Mouse (Mus musculus): ENCODE results near the gene Cep126. TPM values are rescaled to one million over a fixed set of nuclear protein-coding genes. Genes with fewer than 3 reads are reported as not detected.

Cep126 gene
- total RNA-seq (2014; rRNA removed; ENCODE audit: low replicate concordance) = 0.43 and 7.5 TPM in 2 replicates
- 0.98 and 1.1 TPM in 2 replicates for polyA plus RNA-seq (2015; fragmentation: Nextera tagmentation; extraction: Ambion mirVana)

- under 1% methylated on average over 67 of the region's 72 CpGs for WGBS
- H3K9ac ChIP-seq (replicated peaks; ENCODE audit: low read depth, low read length) = peak within 1 kb of the TSS; percentile 53
- H3K4me1 ChIP-seq (ENCODE audit: control insufficient read depth, insufficient read depth) = peaks cover 3% of the 10 kb centered on the region; the same call in 1 of the 2 replicates
- DNase-seq (ENCODE audit: low spot score) = peak; percentile 70
- H3K9me3 ChIP-seq (replicated peaks; ENCODE audit: control insufficient read depth, low read length) = no peaks in the 10 kb centered on the region
- H3K4me2 ChIP-seq (ENCODE audit: low read depth, low read length) = peak within 1 kb of the TSS; percentile 79
- H3K27me3 ChIP-seq (ENCODE audit: control insufficient read depth, insufficient read depth, low read length) = no peaks in the 10 kb centered on the region
- peak within 1 kb of the TSS; percentile 70 for H3K4me3 ChIP-seq (ENCODE audit: low read depth, low read length)
- no peak within 1 kb of the TSS for H3K27ac ChIP-seq (ENCODE audit: low read depth)
- no peaks in the 10 kb centered on the region for H3K36me3 ChIP-seq (replicated peaks; ENCODE audit: control insufficient read depth, insufficient read depth, low read length)
- TF ChIP-seq EP300 (IDR thresholded peaks at IDR 0.05; ENCODE audit: low read depth) (no peak), CTCF (IDR thresholded peaks at IDR 0.05; ENCODE audit: low read depth) (no peak)
- peak; percentile 95 for ATAC-seq (ENCODE audit: insufficient read depth, low read depth)
Measured at GRCm38 (mm10) chr9:8134117-8134574, at the start of gene Cep126. TSS of gene Cep126 (minus strand) at chr9:8134294.

- 79% methylated on average over 3 of the region's 3 CpGs for WGBS
- no peak for ATAC-seq (ENCODE audit: insufficient read depth, low read depth)
- no peaks in the 10 kb centered on the region for H3K4me1 ChIP-seq (ENCODE audit: control insufficient read depth, insufficient read depth)
- H3K9me3 ChIP-seq (replicated peaks; ENCODE audit: control insufficient read depth, low read length) = no peaks in the 10 kb centered on the region
- H3K4me2 ChIP-seq (ENCODE audit: low read depth, low read length) = no peak overlapping the region
- H3K27me3 ChIP-seq (ENCODE audit: control insufficient read depth, insufficient read depth, low read length) = no peaks in the 10 kb centered on the region
- no peaks in the 10 kb centered on the region for H3K36me3 ChIP-seq (replicated peaks; ENCODE audit: control insufficient read depth, insufficient read depth, low read length)
- TF ChIP-seq CTCF (IDR thresholded peaks at IDR 0.05; ENCODE audit: low read depth) (no peak), EP300 (IDR thresholded peaks at IDR 0.05; ENCODE audit: low read depth) (no peak)
- H3K27ac ChIP-seq (ENCODE audit: low read depth) = no peak overlapping the region
- no peak for DNase-seq (ENCODE audit: low spot score)
- no peak overlapping the region for H3K4me3 ChIP-seq (ENCODE audit: low read depth, low read length)
- H3K9ac ChIP-seq (replicated peaks; ENCODE audit: low read depth, low read length) = no peak overlapping the region
Measured at GRCm38 (mm10) chr9:8179554-8179953, 45.5 kb upstream of the Cep126 start.

- H3K27ac ChIP-seq (ENCODE audit: low read depth) = no peak overlapping the region
- no peaks in the 10 kb centered on the region for H3K27me3 ChIP-seq (ENCODE audit: control insufficient read depth, insufficient read depth, low read length)
- no peak for DNase-seq (ENCODE audit: low spot score)
- H3K4me3 ChIP-seq (ENCODE audit: low read depth, low read length) = no peak overlapping the region
- WGBS = 71% methylated on average over 3 of the region's 3 CpGs
- no peak overlapping the region for H3K9ac ChIP-seq (replicated peaks; ENCODE audit: low read depth, low read length)
- H3K4me2 ChIP-seq (ENCODE audit: low read depth, low read length) = no peak overlapping the region
- no peaks in the 10 kb centered on the region for H3K36me3 ChIP-seq (replicated peaks; ENCODE audit: control insufficient read depth, insufficient read depth, low read length)
- no peaks in the 10 kb centered on the region for H3K4me1 ChIP-seq (ENCODE audit: control insufficient read depth, insufficient read depth)
- no peaks in the 10 kb centered on the region for H3K9me3 ChIP-seq (replicated peaks; ENCODE audit: control insufficient read depth, low read length)
- TF ChIP-seq CTCF (IDR thresholded peaks at IDR 0.05; ENCODE audit: low read depth) (no peak), EP300 (IDR thresholded peaks at IDR 0.05; ENCODE audit: low read depth) (no peak)
- ATAC-seq (ENCODE audit: insufficient read depth, low read depth) = no peak
Measured at GRCm38 (mm10) chr9:8177099-8177498, 43.0 kb upstream of the Cep126 start.

- H3K9ac ChIP-seq (replicated peaks; ENCODE audit: low read depth, low read length) = no peak overlapping the region
- WGBS = 81% methylated on average over 2 of the region's 2 CpGs
- H3K27ac ChIP-seq (ENCODE audit: low read depth) = no peak overlapping the region
- ATAC-seq (ENCODE audit: insufficient read depth, low read depth) (no peak), DNase-seq (ENCODE audit: low spot score) (no peak)
- H3K4me2 ChIP-seq (ENCODE audit: low read depth, low read length) = no peak overlapping the region
- H3K4me1 ChIP-seq (ENCODE audit: control insufficient read depth, insufficient read depth) = no peaks in the 10 kb centered on the region
- no peak overlapping the region for H3K4me3 ChIP-seq (ENCODE audit: low read depth, low read length)
- no peaks in the 10 kb centered on the region for H3K27me3 ChIP-seq (ENCODE audit: control insufficient read depth, insufficient read depth, low read length)
- no peaks in the 10 kb centered on the region for H3K36me3 ChIP-seq (replicated peaks; ENCODE audit: control insufficient read depth, insufficient read depth, low read length)
- TF ChIP-seq CTCF (IDR thresholded peaks at IDR 0.05; ENCODE audit: low read depth) (no peak), EP300 (IDR thresholded peaks at IDR 0.05; ENCODE audit: low read depth) (no peak)
- H3K9me3 ChIP-seq (replicated peaks; ENCODE audit: control insufficient read depth, low read length) = no peaks in the 10 kb centered on the region
Measured at GRCm38 (mm10) chr9:8157011-8157410, 22.9 kb upstream of the Cep126 start.

- Histone ChIP-seq H3K4me3 (ENCODE audit: low read depth, low read length) (no peak overlapping the region), H3K4me2 (ENCODE audit: low read depth, low read length) (no peak overlapping the region), H3K9ac (replicated peaks; ENCODE audit: low read depth, low read length) (no peak overlapping the region), H3K9me3 (replicated peaks; ENCODE audit: control insufficient read depth, low read length) (no peaks in the 10 kb centered on the region), H3K27ac (ENCODE audit: low read depth) (no peak overlapping the region), H3K36me3 (replicated peaks; ENCODE audit: control insufficient read depth, insufficient read depth, low read length) (no peaks in the 10 kb centered on the region), H3K4me1 (ENCODE audit: control insufficient read depth, insufficient read depth) (peaks cover 3% of the 10 kb centered on the region; the same call in 1 of the 2 replicates), H3K27me3 (ENCODE audit: control insufficient read depth, insufficient read depth, low read length) (no peaks in the 10 kb centered on the region)
- ATAC-seq (ENCODE audit: insufficient read depth, low read depth) (no peak), DNase-seq (ENCODE audit: low spot score) (no peak)
- TF ChIP-seq EP300 (IDR thresholded peaks at IDR 0.05; ENCODE audit: low read depth) (no peak), CTCF (IDR thresholded peaks at IDR 0.05; ENCODE audit: low read depth) (no peak)
- 70% methylated on average over 1 of the region's 1 CpGs for WGBS
Measured at GRCm38 (mm10) chr9:8139501-8139900, 5.4 kb upstream of the Cep126 start.

- H3K36me3 ChIP-seq (replicated peaks; ENCODE audit: control insufficient read depth, insufficient read depth, low read length) = no peaks in the 10 kb centered on the region
- peak; percentile 4; the same call in 1 of the 2 replicates for ATAC-seq (ENCODE audit: insufficient read depth, low read depth)
Measured at GRCm38 (mm10) chr9:8133586-8134115, 443 bp downstream of the Cep126 start.

More at GRCm38 (mm10) chr9:8133586-8134115, 443 bp downstream of the Cep126 start:
- peaks cover 3% of the 10 kb centered on the region; the same call in 1 of the 2 replicates for H3K4me1 ChIP-seq (ENCODE audit: control insufficient read depth, insufficient read depth)
- H3K9me3 ChIP-seq (replicated peaks; ENCODE audit: control insufficient read depth, low read length) = no peaks in the 10 kb centered on the region
- peak overlapping the region; percentile 70 for H3K4me3 ChIP-seq (ENCODE audit: low read depth, low read length)
- TF ChIP-seq CTCF (IDR thresholded peaks at IDR 0.05; ENCODE audit: low read depth) = no peak
- TF ChIP-seq EP300 (IDR thresholded peaks at IDR 0.05; ENCODE audit: low read depth) = no peak
- H3K4me2 ChIP-seq (ENCODE audit: low read depth, low read length) = peak overlapping the region; percentile 79
- WGBS = 2% methylated on average over 20 of the region's 22 CpGs
- H3K27ac ChIP-seq (ENCODE audit: low read depth) = no peak overlapping the region
- peak overlapping the region; percentile 53 for H3K9ac ChIP-seq (replicated peaks; ENCODE audit: low read depth, low read length)
- H3K27me3 ChIP-seq (ENCODE audit: control insufficient read depth, insufficient read depth, low read length) = no peaks in the 10 kb centered on the region
- DNase-seq (ENCODE audit: low spot score) = no peak

Data from heart, postnatal 0 days (tissue).